ENCODE assay signal across 10 mouse cellular contexts in genomic region chr15:12795457-12795894, GRCm38 (mm10). TPM values are rescaled to one million over a fixed set of nuclear protein-coding genes. Genes with fewer than 3 reads are reported as not detected.
DNase-seq lines count a peak whose midpoint lies in the region; ATAC-seq and TF ChIP-seq lines count a peak whose summit lies in the region.
"Had no signal": no experiment of that assay in that cellular context is flagged by ENCODE, and none has a peak within 500 bp of the region (broad histone marks: within the 10 kb centered on the region; RNA-seq: fewer than 3 reads in every experiment).

No protein-coding gene starts in this region.

- H3K36me3 ChIP-seq in heart, postnatal 0 days (replicated peaks; ENCODE audit: control insufficient read depth, insufficient read depth, low read length), result no peaks in the 10 kb centered on the region
- no peaks in the 10 kb centered on the region for H3K36me3 ChIP-seq in heart, embryonic 12.5 days
- H3K36me3 ChIP-seq in embryonic facial prominence, embryonic 14.5 days (ENCODE audit: control insufficient read depth, insufficient read depth, low read length), result no peaks in the 10 kb centered on the region
- no peaks in the 10 kb centered on the region for H3K36me3 ChIP-seq in hindbrain, postnatal 0 days (ENCODE audit: insufficient read depth, low read length)
- no peaks in the 10 kb centered on the region for H3K36me3 ChIP-seq in midbrain, embryonic 15.5 days (replicated peaks)
- H3K36me3 ChIP-seq: embryonic facial prominence, embryonic 13.5 days had no signal

- peak; percentile 86 for TF ChIP-seq CTCF in heart, postnatal 0 days (IDR thresholded peaks at IDR 0.05; ENCODE audit: low read depth)
- TF ChIP-seq CTCF in hindbrain, postnatal 0 days (IDR thresholded peaks at IDR 0.05; ENCODE audit: low read depth), result peak; percentile 88
- peak; percentile 60 for TF ChIP-seq CTCF in left cerebral cortex, adult 2 months (IDR thresholded peaks at IDR 0.05)

- no peaks in the 10 kb centered on the region for H3K9me3 ChIP-seq in heart, postnatal 0 days (replicated peaks; ENCODE audit: control insufficient read depth, low read length)
- H3K9me3 ChIP-seq in heart, embryonic 12.5 days (replicated peaks), result no peaks in the 10 kb centered on the region; the same call in 1 of the 2 replicates
- no peaks in the 10 kb centered on the region for H3K9me3 ChIP-seq in embryonic facial prominence, embryonic 14.5 days (ENCODE audit: control insufficient read depth, low read length)
- no peaks in the 10 kb centered on the region for H3K9me3 ChIP-seq in hindbrain, postnatal 0 days (ENCODE audit: low read length)
- H3K9me3 ChIP-seq in midbrain, embryonic 15.5 days, result no peaks in the 10 kb centered on the region
- H3K9me3 ChIP-seq: embryonic facial prominence, embryonic 13.5 days had no signal

- TF ChIP-seq EP300 in heart, postnatal 0 days (IDR thresholded peaks at IDR 0.05; ENCODE audit: low read depth), result no peak

- H3K27me3 ChIP-seq in heart, postnatal 0 days (ENCODE audit: control insufficient read depth, insufficient read depth, low read length), result no peaks in the 10 kb centered on the region
- no peaks in the 10 kb centered on the region for H3K27me3 ChIP-seq in heart, embryonic 12.5 days (replicated peaks)
- H3K27me3 ChIP-seq in embryonic facial prominence, embryonic 14.5 days (replicated peaks; ENCODE audit: control insufficient read depth, insufficient read depth, low read length), result no peaks in the 10 kb centered on the region
- H3K27me3 ChIP-seq in hindbrain, postnatal 0 days (ENCODE audit: insufficient read depth, low read length), result no peaks in the 10 kb centered on the region
- no peaks in the 10 kb centered on the region for H3K27me3 ChIP-seq in midbrain, embryonic 15.5 days (replicated peaks)
- H3K27me3 ChIP-seq: embryonic facial prominence, embryonic 13.5 days; megakaryocyte, embryonic 14.5 days had no signal

- peak; percentile 79 for DNase-seq in heart, postnatal 0 days (ENCODE audit: low spot score)
- peak; percentile 67 for DNase-seq in adrenal gland, postnatal 14 days
- peak; percentile 93 for DNase-seq in embryonic facial prominence, embryonic 14.5 days (ENCODE audit: low spot score)
- peak; percentile 94 for DNase-seq in hindbrain, postnatal 0 days (ENCODE audit: low spot score)
- DNase-seq in left cerebral cortex, adult 2 months (ENCODE audit: extremely low spot score in 1 of 2, low spot score in 2 of 2), result peak; percentile 48 to 64
- peak; percentile 44 to 69 for DNase-seq in spleen, postnatal 4 days (ENCODE audit: low spot score in 2 of 2)

- no peak overlapping the region for H3K9ac ChIP-seq in heart, postnatal 0 days (replicated peaks; ENCODE audit: low read depth, low read length)
- no peak overlapping the region for H3K9ac ChIP-seq in heart, embryonic 12.5 days
- H3K9ac ChIP-seq in embryonic facial prominence, embryonic 14.5 days (ENCODE audit: low read depth, low read length), result no peak overlapping the region
- no peak overlapping the region for H3K9ac ChIP-seq in hindbrain, postnatal 0 days (replicated peaks; ENCODE audit: low read length)
- no peak overlapping the region for H3K9ac ChIP-seq in midbrain, embryonic 15.5 days
- H3K9ac ChIP-seq: embryonic facial prominence, embryonic 13.5 days had no signal

- 0% methylated on average over 2 of the region's 2 CpGs for WGBS in heart, postnatal 0 days
- whole genome bisulfite sequencing in heart, embryonic 12.5 days, result 0% methylated on average over 2 of the region's 2 CpGs
- 0% methylated on average over 2 of the region's 2 CpGs for WGBS in embryonic facial prominence, embryonic 14.5 days
- WGBS in hindbrain, postnatal 0 days, result 2% methylated on average over 2 of the region's 2 CpGs
- 1% methylated on average over 2 of the region's 2 CpGs for WGBS in midbrain, embryonic 15.5 days

- intact Hi-C loops in left cerebral cortex, adult 2 months (cut with DNase I), result loop anchor here (1.0 to 10.0 kb wide), 5 partner anchors 55 to 581 kb away; no protein-coding TSS in a partner anchor

- peak; percentile 33; the same call in 1 of the 2 replicates for ATAC-seq in heart, postnatal 0 days (ENCODE audit: insufficient read depth, low read depth)
- no peak for ATAC-seq in heart, embryonic 12.5 days (ENCODE audit: insufficient number of reproducible peaks, low FRiP score)
- 0 out of 2 replicates have a peak, but pooled peaks have one; percentile 44 for ATAC-seq in embryonic facial prominence, embryonic 14.5 days (ENCODE audit: low read depth)
- ATAC-seq in hindbrain, postnatal 0 days, result peak; percentile 55
- peak; percentile 65 for ATAC-seq in midbrain, embryonic 15.5 days (replicated peaks)

- H3K27ac ChIP-seq in heart, postnatal 0 days (ENCODE audit: low read depth), result no peak overlapping the region
- H3K27ac ChIP-seq in heart, embryonic 12.5 days (ENCODE audit: poor library complexity, severe bottlenecking), result no peak overlapping the region
- H3K27ac ChIP-seq in embryonic facial prominence, embryonic 14.5 days (replicated peaks; ENCODE audit: low read depth, low read length), result no peak overlapping the region
- no peak overlapping the region for H3K27ac ChIP-seq in hindbrain, postnatal 0 days
- H3K27ac ChIP-seq in left cerebral cortex, adult 2 months, result peak overlapping the region; percentile 58
- no peak overlapping the region for H3K27ac ChIP-seq in midbrain, embryonic 15.5 days
- H3K27ac ChIP-seq: embryonic facial prominence, embryonic 13.5 days had no signal

- H3K4me3 ChIP-seq in heart, postnatal 0 days (ENCODE audit: low read depth, low read length), result no peak overlapping the region
- H3K4me3 ChIP-seq in heart, embryonic 12.5 days, result no peak overlapping the region
- H3K4me3 ChIP-seq in embryonic facial prominence, embryonic 14.5 days (ENCODE audit: low read depth, low read length), result no peak overlapping the region
- no peak overlapping the region for H3K4me3 ChIP-seq in hindbrain, postnatal 0 days (ENCODE audit: low read length)
- H3K4me3 ChIP-seq in left cerebral cortex, adult 2 months, result no peak overlapping the region
- H3K4me3 ChIP-seq in midbrain, embryonic 15.5 days, result no peak overlapping the region
- H3K4me3 ChIP-seq: embryonic facial prominence, embryonic 13.5 days; megakaryocyte, embryonic 14.5 days had no signal

- H3K4me1 ChIP-seq in heart, postnatal 0 days (ENCODE audit: control insufficient read depth, insufficient read depth), result 0 out of 2 replicates have a peak, but pooled peaks cover 2% of the 10 kb centered on the region
- H3K4me1 ChIP-seq in heart, embryonic 12.5 days (replicated peaks), result peaks cover 5% of the 10 kb centered on the region; the same call in 1 of the 2 replicates
- no peaks in the 10 kb centered on the region for H3K4me1 ChIP-seq in embryonic facial prominence, embryonic 14.5 days (ENCODE audit: control insufficient read depth, insufficient read depth, low read length)
- H3K4me1 ChIP-seq in hindbrain, postnatal 0 days (ENCODE audit: insufficient read depth, low read length), result no peaks in the 10 kb centered on the region
- H3K4me1 ChIP-seq in midbrain, embryonic 15.5 days, result no peaks in the 10 kb centered on the region
- H3K4me1 ChIP-seq: embryonic facial prominence, embryonic 13.5 days had no signal

- no peak overlapping the region for H3K4me2 ChIP-seq in heart, postnatal 0 days (ENCODE audit: low read depth, low read length)
- H3K4me2 ChIP-seq in heart, embryonic 12.5 days, result no peak overlapping the region
- H3K4me2 ChIP-seq in embryonic facial prominence, embryonic 14.5 days (ENCODE audit: low read depth, low read length), result no peak overlapping the region
- H3K4me2 ChIP-seq in hindbrain, postnatal 0 days (ENCODE audit: low read depth, low read length), result no peak overlapping the region
- no peak overlapping the region for H3K4me2 ChIP-seq in midbrain, embryonic 15.5 days
- H3K4me2 ChIP-seq: embryonic facial prominence, embryonic 13.5 days had no signal

RNA-seq across cellular contexts. Expression of gene 6030458C11Rik, which starts 29.0 kb away (rescaled TPM):
- 9.5 and 13.0 TPM in 2 replicates for total RNA-seq in heart, postnatal 0 days (2014; rRNA removed; ENCODE audit: low replicate concordance)
- 15.8 and 16.1 TPM in 2 replicates for polyA plus RNA-seq in heart, postnatal 0 days (2015; fragmentation: Nextera tagmentation; extraction: Ambion mirVana)
- polyA plus RNA-seq in heart, embryonic 12.5 days (2016; fragmentation: Nextera tagmentation; extraction: Ambion mirVana), result 32.3 and 32.9 TPM in 2 replicates
- total RNA-seq in adrenal gland, postnatal 14 days (2021), result 12.4 and 14.2 TPM in 2 replicates
- polyA plus RNA-seq in embryonic facial prominence, embryonic 14.5 days (2014; fragmentation: Nextera tagmentation; extraction: Ambion mirVana), result 20.6 and 23.9 TPM in 2 replicates
- 15.1 and 21.3 TPM in 2 replicates for total RNA-seq in hindbrain, postnatal 0 days (2014; rRNA removed)
- 21.1 and 25.0 TPM in 2 replicates for polyA plus RNA-seq in hindbrain, postnatal 0 days (2015; fragmentation: Nextera tagmentation; extraction: Ambion mirVana)
- total RNA-seq in left cerebral cortex, adult 2 months (2021), result 10 to 100 TPM; 26.4 to 26.9 TPM
- 33.8 and 37.0 TPM in 2 replicates for polyA plus RNA-seq in midbrain, embryonic 15.5 days (2015; fragmentation: Nextera tagmentation; extraction: Ambion mirVana)

RNA-seq across cellular contexts. Expression of gene Drosha, which starts 29.1 kb away (rescaled TPM):
- total RNA-seq in heart, postnatal 0 days (2014; rRNA removed; ENCODE audit: low replicate concordance), result 10.1 and 12.5 TPM in 2 replicates
- 11.9 and 12.4 TPM in 2 replicates for polyA plus RNA-seq in heart, postnatal 0 days (2015; fragmentation: Nextera tagmentation; extraction: Ambion mirVana)
- polyA plus RNA-seq in heart, embryonic 12.5 days (2016; fragmentation: Nextera tagmentation; extraction: Ambion mirVana), result 42.1 and 43.2 TPM in 2 replicates
- total RNA-seq in adrenal gland, postnatal 14 days (2021), result 33.8 and 36.5 TPM in 2 replicates
- polyA plus RNA-seq in embryonic facial prominence, embryonic 14.5 days (2014; fragmentation: Nextera tagmentation; extraction: Ambion mirVana), result 38.8 and 43.1 TPM in 2 replicates
- total RNA-seq in hindbrain, postnatal 0 days (2014; rRNA removed), result 34.0 and 38.2 TPM in 2 replicates
- 32.3 and 33.7 TPM in 2 replicates for polyA plus RNA-seq in hindbrain, postnatal 0 days (2015; fragmentation: Nextera tagmentation; extraction: Ambion mirVana)
- total RNA-seq in left cerebral cortex, adult 2 months (2021), result 10 to 100 TPM; 90.7 to 91.1 TPM
- polyA plus RNA-seq in midbrain, embryonic 15.5 days (2015; fragmentation: Nextera tagmentation; extraction: Ambion mirVana), result 54.0 and 57.5 TPM in 2 replicates

RNA-seq across cellular contexts. Expression of gene Pdzd2, which starts 55.8 kb away (rescaled TPM):
- 82.8 and 86.0 TPM in 2 replicates for total RNA-seq in heart, postnatal 0 days (2014; rRNA removed; ENCODE audit: low replicate concordance)
- polyA plus RNA-seq in heart, postnatal 0 days (2015; fragmentation: Nextera tagmentation; extraction: Ambion mirVana), result 26.3 and 36.1 TPM in 2 replicates
- 14.2 and 14.4 TPM in 2 replicates for polyA plus RNA-seq in heart, embryonic 12.5 days (2016; fragmentation: Nextera tagmentation; extraction: Ambion mirVana)
- total RNA-seq in adrenal gland, postnatal 14 days (2021), result 29.1 and 33.9 TPM in 2 replicates
- 22.3 and 28.0 TPM in 2 replicates for polyA plus RNA-seq in embryonic facial prominence, embryonic 14.5 days (2014; fragmentation: Nextera tagmentation; extraction: Ambion mirVana)
- total RNA-seq in hindbrain, postnatal 0 days (2014; rRNA removed), result 28.5 and 40.6 TPM in 2 replicates
- 15.4 and 15.9 TPM in 2 replicates for polyA plus RNA-seq in hindbrain, postnatal 0 days (2015; fragmentation: Nextera tagmentation; extraction: Ambion mirVana)
- 10 to 100 TPM; 86.1 to 93.1 TPM for total RNA-seq in left cerebral cortex, adult 2 months (2021)
- 14.5 and 17.5 TPM in 2 replicates for polyA plus RNA-seq in midbrain, embryonic 15.5 days (2015; fragmentation: Nextera tagmentation; extraction: Ambion mirVana)
